Mouse (Mus musculus) ES-E14 (cell line): ENCODE measurements around the gene Ces2h.

Source experiments
- HCFC1 ChIP-seq: IDR thresholded peaks from 2 replicates; pipeline ENCODE4 v1.6.1; 2012; ENCODE audit warnings: low read length, inconsistent platforms, borderline replicate concordance; ENCODE audit not compliant: insufficient read depth
- MAFK ChIP-seq: IDR thresholded peaks from 2 replicates; pipeline ENCODE4 v1.6.1; 2014; ENCODE audit warnings: mild to moderate bottlenecking, low read depth, low read length, inconsistent platforms; ENCODE audit not compliant: insufficient read depth
- ZC3H11A ChIP-seq: IDR thresholded peaks from 2 replicates; pipeline ENCODE4 v1.6.1; 2012; ENCODE audit warnings: low read depth, mild to moderate bottlenecking, inconsistent platforms, low read length, borderline replicate concordance
- ZNF384 ChIP-seq: IDR thresholded peaks from 2 replicates; pipeline ENCODE4 v1.6.1; 2012; ENCODE audit warnings: low read depth, low read length, inconsistent platforms

DNA sequence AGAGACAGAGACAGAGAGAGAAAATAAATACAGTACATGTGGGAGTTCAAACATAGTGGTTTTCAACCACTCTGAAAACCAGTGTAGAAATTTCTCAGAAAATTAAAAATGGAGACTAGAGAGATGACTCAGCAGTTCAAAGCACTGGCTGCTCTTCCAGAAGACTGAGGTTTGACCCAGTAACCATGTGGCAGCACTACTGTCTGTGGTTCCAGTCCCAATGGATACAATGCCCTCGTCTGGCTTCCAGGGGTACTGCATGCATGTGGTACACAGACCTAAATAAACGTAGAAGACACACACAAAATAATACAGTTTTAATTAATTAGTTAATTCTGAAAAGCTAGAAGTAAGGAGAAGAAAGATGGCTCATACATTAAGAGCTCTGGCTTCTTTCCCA lies 24.4 kb downstream of the Ces2h start:
- TF ChIP-seq ZNF384 (no peak), ZC3H11A (peak; percentile 80; the same call in 1 of the 2 replicates), HCFC1 (no peak), MAFK (peak; percentile 94)
